Mouse (Mus musculus) heart, embryonic 10.5 days (tissue): ENCODE results near the gene Scn1a. TPM values are rescaled to one million over a fixed set of nuclear protein-coding genes. Genes with fewer than 3 reads are reported as not detected.

Source experiments
- DNase-seq: peaks from one replicate; pipeline ENCODE4 v3.0.0-alpha.2; 2017; ENCODE audit warnings: low spot score
- H3K27ac ChIP-seq: fragments of 300-500 bp; sonication (generic); 2 replicates; pipeline ENCODE4 v1.5.1; 2016; ENCODE audit warnings: mild to moderate bottlenecking
- H3K27me3 ChIP-seq: fragments of 300-500 bp; sonication (generic); 2 replicates; pipeline ENCODE4 v1.6.1; 2016; ENCODE audit warnings: mild to moderate bottlenecking; ENCODE audit not compliant: poor library complexity, insufficient read depth, severe bottlenecking
- H3K36me3 ChIP-seq: fragments of 300-500 bp; sonication (generic); 2 replicates; pipeline ENCODE4 v1.6.1; 2016; ENCODE audit warnings: mild to moderate bottlenecking, moderate library complexity
- H3K4me1 ChIP-seq: fragments of 300-500 bp; sonication (generic); 2 replicates; pipeline ENCODE4 v1.6.1; 2016; ENCODE audit warnings: mild to moderate bottlenecking
- H3K4me3 ChIP-seq: fragments of 300-500 bp; sonication (generic); 2 replicates; pipeline ENCODE4 v1.5.1; 2016; ENCODE audit warnings: mild to moderate bottlenecking, moderate library complexity
- H3K9me3 ChIP-seq: fragments of 300-500 bp; sonication (generic); 2 replicates; pipeline ENCODE4 v1.6.1; 2016; ENCODE audit warnings: mild to moderate bottlenecking, moderate library complexity
- WGBS: fragments of 180-500 bp; shearing (Covaris S2); methylation state at CpG from one replicate; pipeline ENCODE4 v1.1.7; 2016; 5-methylcytosine and 5-hydroxymethylcytosine counted together
- polyA plus RNA-seq: library from polyadenylated mRNA; unstranded; fragments of >200 nt; fragmentation: Nextera tagmentation; extraction: Ambion mirVana; gene quantifications from 2 replicates; pipeline ENCODE4 v1.2.1, GENCODE M21; 2016

The Scn1a gene
- 0.07 and 0.24 TPM in 2 replicates for polyA plus RNA-seq

DNA sequence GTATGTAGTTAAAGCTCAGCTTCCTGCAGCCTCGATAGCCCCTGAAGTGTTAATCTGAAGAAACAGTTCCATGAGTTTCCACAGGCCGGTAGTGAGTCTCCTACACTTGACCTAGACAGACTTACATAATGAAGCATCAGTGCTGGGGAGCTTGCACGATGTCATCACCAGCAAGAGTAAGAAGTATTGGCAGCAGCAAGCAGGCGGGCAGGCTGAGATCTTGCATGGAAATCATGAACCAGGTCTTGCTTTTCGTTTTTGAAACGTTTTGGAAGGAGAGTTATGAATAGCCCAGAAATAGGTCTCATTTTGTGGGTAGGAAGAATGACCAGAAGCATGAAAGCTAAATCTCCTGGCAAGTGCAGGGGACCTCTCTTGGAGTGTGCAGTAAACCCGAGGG is at the start of gene Scn1a:
Scn1a (minus strand) TSS at position 130 of the 400 bp plus-strand sequence.
- Histone ChIP-seq H3K27ac (no peak within 1 kb of the TSS), H3K4me3 (peak within 1 kb of the TSS; percentile 52), H3K27me3 (0 out of 2 replicates have a peak, but pooled peaks cover 4% of the 10 kb centered on the region), H3K36me3 (no peaks in the 10 kb centered on the region), H3K4me1 (no peaks in the 10 kb centered on the region), H3K9me3 (no peaks in the 10 kb centered on the region)
- WGBS: 9% methylated on average over 7 of the region's 7 CpGs
- no peak for DNase-seq

DNA sequence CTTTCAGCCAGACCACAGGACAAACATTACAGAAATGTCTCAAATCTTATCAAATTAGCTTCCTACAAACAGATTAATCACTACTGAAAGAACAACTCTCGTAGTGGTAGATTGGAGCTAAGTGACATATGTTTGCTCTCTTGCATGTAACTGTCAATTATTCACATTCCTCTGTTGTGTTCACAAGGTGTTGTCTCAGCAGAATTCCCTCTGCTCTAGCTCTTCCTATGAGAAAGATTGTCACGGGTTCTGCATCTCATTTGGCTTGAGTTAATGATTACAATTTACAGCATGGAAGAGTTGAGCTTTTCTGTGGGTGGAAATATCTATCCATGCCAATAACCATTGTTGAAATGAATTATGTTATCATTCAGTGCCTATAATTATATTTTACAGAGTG is 37.8 kb upstream of the Scn1a start:
- Histone ChIP-seq H3K36me3 (no peaks in the 10 kb centered on the region), H3K4me3 (no peak overlapping the region), H3K27me3 (no peaks in the 10 kb centered on the region), H3K9me3 (no peaks in the 10 kb centered on the region), H3K27ac (no peak overlapping the region), H3K4me1 (no peaks in the 10 kb centered on the region)
- no peak for DNase-seq
- WGBS: 60% methylated on average over 2 of the region's 2 CpGs

DNA sequence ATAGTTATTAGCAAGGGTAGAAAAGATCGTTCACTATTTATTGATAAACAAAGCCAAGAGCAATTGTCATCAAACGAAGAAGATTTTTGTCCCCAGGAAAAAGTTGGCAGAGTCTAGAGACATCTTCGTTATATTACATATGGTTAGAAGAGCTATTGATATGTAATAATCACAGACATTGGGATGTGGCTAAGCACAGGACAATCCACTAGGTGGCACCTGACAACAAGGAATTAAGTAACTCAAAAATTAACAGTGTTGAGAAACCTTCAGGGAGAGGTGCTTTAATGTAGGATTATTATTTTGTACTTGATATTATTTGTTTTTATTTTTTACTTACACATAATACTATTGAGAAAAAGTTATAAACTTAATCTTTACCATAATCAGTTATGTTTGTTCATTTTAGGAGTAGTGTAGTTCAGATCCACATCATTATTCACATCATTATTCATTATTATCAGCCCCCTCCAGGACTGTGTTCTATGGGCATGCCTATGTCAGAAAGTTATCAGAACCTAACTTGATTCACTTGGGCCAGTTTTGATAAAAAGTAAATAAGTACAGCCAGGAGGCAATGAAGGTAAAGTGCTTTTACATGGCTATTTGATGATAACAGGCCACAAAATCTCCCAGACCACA is 32.7 kb upstream of the Scn1a start:
- Histone ChIP-seq H3K27ac (no peak overlapping the region), H3K27me3 (no peaks in the 10 kb centered on the region), H3K4me3 (no peak overlapping the region), H3K4me1 (no peaks in the 10 kb centered on the region), H3K9me3 (no peaks in the 10 kb centered on the region), H3K36me3 (no peaks in the 10 kb centered on the region)
- DNase-seq: no peak
- WGBS: 46% methylated on average over 3 of the region's 3 CpGs

DNA sequence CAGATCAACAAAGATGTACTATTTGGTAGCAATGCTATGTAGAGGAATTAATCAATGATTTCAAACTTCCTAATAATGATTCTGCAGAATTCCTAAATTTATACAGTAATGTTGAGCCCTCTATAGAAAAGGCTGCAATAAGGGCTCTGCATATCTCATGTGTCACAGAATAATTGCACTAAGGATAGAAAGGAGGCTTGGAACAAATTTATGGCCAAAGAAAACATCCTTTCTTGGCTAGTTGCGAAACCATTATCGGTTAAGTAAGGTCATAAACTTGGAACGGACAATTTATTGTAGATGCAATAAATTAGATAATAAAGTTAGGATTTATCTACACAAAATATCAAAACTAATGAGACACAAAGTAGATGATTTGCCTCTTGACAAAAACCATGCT is 24.8 kb upstream of the Scn1a start:
- H3K4me1 ChIP-seq: no peaks in the 10 kb centered on the region
- WGBS: 85% methylated on average over 3 of the region's 3 CpGs
- H3K4me3 ChIP-seq: no peak overlapping the region
- H3K9me3 ChIP-seq: no peaks in the 10 kb centered on the region
- no peaks in the 10 kb centered on the region for H3K27me3 ChIP-seq
- no peaks in the 10 kb centered on the region for H3K36me3 ChIP-seq
- DNase-seq: no peak
- no peak overlapping the region for H3K27ac ChIP-seq

DNA sequence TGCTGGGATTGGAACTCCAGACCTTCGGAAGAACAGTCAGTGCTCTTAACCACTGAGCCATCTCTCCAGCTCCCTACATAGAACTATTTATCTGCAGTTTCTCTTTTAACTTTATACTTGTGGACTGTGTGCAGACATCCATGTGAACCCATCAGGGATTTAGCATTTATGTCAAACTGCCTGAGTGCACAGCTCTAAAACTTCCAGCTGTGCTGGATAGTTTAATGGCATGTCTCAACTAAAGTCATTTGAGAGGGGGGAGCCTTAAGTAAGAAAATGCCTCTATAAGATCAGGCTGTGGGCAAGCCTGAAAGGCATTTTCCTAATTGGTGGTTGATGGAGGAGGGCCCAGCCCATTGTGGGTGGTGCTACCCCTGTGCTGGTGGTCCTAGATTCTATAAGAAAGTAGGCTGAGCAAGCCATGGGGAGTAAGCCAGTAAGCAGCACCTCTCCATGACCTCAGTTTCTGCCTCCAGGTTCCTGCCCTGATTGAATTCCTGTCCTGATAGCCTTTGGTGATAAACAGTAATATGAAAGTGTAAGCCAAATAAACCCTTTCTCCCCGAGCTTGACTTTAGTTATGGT is 24.3 kb upstream of the Scn1a start:
- no peaks in the 10 kb centered on the region for H3K9me3 ChIP-seq
- H3K36me3 ChIP-seq: no peaks in the 10 kb centered on the region
- H3K4me3 ChIP-seq: no peak overlapping the region
- DNase-seq: no peak
- no peaks in the 10 kb centered on the region for H3K27me3 ChIP-seq
- no peak overlapping the region for H3K27ac ChIP-seq
- no peaks in the 10 kb centered on the region for H3K4me1 ChIP-seq
- WGBS: 86% methylated on average over 2 of the region's 2 CpGs

DNA sequence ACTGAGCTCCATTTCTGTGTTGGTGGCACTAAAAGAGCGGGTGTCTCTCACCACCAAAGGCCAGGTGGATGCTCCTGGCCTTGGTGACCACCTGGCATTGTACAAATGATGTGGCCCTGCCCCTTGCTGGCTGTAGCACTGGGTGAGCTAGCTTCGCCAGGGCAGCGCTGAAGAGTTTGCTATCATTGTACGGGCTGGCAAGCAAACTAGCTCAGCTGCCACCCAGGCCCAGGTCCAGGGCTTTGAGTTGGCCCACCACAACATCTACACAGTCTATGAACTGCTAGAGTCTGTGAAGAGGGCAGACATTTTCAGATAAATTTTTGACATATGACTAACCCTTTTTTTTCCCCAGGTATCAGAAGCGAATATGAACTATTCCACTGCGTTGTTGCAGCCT is 23.3 kb upstream of the Scn1a start:
- Histone ChIP-seq H3K9me3 (no peaks in the 10 kb centered on the region), H3K4me1 (no peaks in the 10 kb centered on the region), H3K27ac (no peak overlapping the region), H3K27me3 (no peaks in the 10 kb centered on the region), H3K36me3 (no peaks in the 10 kb centered on the region), H3K4me3 (no peak overlapping the region)
- no peak for DNase-seq
- 87% methylated on average over 6 of the region's 6 CpGs for WGBS

DNA sequence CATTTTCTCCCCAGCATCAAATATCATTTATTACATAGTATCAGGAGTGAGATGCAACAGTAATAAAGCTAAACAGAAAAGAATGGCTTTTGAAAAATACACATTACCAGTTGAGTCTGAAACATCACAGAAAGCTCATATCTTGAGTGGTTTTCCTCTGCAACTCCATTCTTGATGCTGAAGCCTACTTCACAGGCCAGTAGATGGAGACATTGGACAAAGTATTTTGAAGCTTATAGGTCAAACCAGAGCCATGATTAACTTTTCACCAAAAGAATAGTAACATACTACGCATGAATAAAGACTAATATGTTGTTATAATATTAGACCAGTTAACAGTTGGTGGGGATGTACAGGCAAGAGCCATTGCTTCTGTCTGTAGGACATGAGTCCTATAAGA is 21.8 kb upstream of the Scn1a start:
- no peaks in the 10 kb centered on the region for H3K27me3 ChIP-seq
- no peak for DNase-seq
- H3K36me3 ChIP-seq: no peaks in the 10 kb centered on the region
- no peaks in the 10 kb centered on the region for H3K9me3 ChIP-seq
- H3K27ac ChIP-seq: no peak overlapping the region
- H3K4me1 ChIP-seq: no peaks in the 10 kb centered on the region
- no peak overlapping the region for H3K4me3 ChIP-seq
- 86% methylated on average over 1 of the region's 1 CpGs for WGBS

DNA sequence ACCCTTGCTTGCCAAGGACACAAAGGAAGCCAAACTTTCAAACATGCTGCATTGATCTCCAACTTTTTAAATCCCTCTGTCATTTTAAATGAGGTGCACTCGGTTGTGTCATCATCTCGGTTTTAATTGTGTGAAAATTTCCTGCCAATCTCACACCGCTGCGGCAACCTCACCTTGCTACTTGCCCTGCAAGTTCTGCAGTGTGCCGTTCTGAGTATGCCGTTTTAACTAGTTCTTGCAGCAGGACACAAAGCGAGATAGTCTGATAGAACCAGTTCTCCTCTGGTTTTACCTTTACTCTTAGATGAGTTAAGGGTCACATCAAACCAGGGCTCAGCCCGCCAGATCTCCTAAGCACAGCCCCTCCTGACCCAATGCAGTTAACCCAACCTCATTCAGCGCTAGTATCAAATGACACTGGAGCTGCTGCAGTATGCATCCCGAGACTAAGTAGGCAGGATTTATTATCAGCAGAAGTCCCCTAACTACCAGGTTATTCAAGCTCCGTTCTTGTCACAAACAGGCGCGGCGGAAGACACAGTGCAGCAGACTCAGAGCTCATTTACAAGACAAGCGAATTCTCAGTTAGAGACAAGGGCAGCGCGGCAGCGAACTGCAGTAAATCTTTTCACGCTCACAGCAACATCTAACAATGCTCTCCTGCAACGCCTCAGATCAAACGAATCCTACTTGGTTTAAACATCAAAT is 722 bp downstream of the Scn1a start:
- H3K4me1 ChIP-seq: no peaks in the 10 kb centered on the region
- no peaks in the 10 kb centered on the region for H3K36me3 ChIP-seq
- no peaks in the 10 kb centered on the region for H3K9me3 ChIP-seq
- whole genome bisulfite sequencing: 7% methylated on average over 21 of the region's 21 CpGs
- H3K27ac ChIP-seq: no peak overlapping the region
- 0 out of 2 replicates have a peak, but pooled peaks cover 4% of the 10 kb centered on the region for H3K27me3 ChIP-seq
- DNase-seq: no peak
- peak overlapping the region; percentile 52 for H3K4me3 ChIP-seq

DNA sequence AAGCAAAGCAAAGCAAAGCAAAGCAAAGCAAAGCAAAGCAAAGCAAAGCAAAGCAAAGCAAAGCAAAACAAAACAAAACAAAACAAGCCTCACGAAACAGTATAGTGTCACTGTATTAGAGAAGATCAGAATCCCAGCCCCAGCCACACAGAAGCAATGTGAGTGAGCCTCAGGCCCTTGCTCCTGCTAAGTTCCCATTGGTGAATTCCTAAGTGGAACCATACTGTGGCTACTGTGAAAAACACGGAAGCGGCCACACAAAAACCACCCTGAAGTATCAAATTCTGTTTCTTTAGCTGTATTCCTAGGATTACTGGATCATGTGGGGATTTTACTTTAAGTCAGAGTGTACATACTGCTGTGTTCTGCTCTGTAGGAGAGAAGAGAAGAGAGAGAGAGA is 4.4 kb downstream of the Scn1a start:
- Histone ChIP-seq H3K27me3 (0 out of 2 replicates have a peak, but pooled peaks cover 4% of the 10 kb centered on the region), H3K27ac (no peak overlapping the region), H3K4me3 (no peak overlapping the region), H3K4me1 (no peaks in the 10 kb centered on the region), H3K36me3 (no peaks in the 10 kb centered on the region), H3K9me3 (no peaks in the 10 kb centered on the region)
- no peak for DNase-seq
- 59% methylated on average over 3 of the region's 3 CpGs for WGBS

DNA sequence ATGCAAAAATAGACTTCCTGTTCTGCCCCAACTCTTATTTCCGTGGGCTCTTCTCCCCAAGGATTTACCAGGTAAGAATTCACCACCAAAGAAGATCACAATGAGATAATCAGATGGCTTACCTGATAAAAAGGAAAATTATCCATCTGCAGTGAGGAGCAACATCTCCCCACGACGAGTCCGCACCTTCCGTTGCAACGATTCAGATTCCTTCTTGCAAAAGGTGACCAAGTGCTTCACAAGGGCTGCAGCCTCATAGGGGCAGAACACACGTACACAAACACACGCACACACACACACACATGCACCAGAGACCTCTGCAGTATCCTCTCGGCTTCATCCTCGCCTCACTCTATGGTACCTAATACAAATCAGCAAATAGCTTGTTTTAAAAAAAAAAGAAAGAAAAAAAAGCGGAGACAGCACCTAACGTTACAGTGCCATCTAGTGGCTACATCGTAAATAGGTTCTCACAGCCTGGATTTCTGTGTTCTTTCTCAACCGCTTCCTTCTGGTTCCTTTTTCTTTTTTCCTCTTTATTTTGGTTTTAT is 30.8 kb downstream of the Scn1a start:
- no peak overlapping the region for H3K27ac ChIP-seq
- no peaks in the 10 kb centered on the region for H3K36me3 ChIP-seq
- DNase-seq: no peak
- peak overlapping the region; percentile 61 for H3K4me3 ChIP-seq
- no peaks in the 10 kb centered on the region for H3K9me3 ChIP-seq
- 3% methylated on average over 14 of the region's 14 CpGs for WGBS
- peaks cover 12% of the 10 kb centered on the region; the same call in 1 of the 2 replicates for H3K4me1 ChIP-seq
- peaks cover 21% of the 10 kb centered on the region for H3K27me3 ChIP-seq

DNA sequence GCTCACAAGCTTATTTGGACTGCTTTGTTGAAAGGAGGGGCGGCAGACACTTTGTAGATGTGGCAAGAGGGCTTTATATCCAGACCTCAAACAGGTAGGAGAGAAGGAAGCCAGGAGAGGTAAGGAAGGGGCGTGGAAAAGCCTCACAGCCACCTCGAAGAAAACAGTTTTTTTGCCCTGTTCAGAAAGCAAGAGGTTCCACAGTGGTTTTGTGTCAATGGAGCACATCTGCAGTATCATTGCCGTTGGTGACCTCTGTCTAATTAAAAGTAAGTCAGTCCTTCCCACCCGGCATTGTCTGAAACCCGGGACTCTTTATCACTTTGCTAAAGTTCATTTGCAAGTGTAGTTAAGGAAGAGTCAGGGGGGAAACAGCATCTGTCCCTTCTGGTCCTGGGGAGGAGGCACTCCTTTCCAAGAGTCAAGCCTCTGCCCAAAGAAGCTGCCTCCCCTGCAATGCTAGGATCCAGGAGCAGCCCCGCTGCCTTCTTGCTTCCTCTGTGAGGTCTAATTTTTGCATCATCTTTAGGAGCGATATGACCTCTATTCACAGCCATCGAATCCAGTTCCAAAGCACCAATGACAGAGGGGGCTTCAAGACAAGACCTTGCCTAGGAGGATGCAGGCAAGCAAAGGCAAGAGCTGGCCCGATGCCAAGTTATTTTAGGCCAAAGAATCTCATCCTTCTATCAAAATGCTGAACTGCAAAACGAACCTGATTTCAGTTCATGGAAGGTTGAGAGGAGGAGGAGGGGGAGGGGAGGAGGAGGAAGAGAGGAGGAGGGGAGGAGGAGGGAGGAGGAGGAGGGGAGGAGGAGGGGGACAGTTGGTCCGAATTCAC is 31.5 kb downstream of the Scn1a start:
- Histone ChIP-seq H3K4me3 (peak overlapping the region; percentile 61), H3K36me3 (no peaks in the 10 kb centered on the region), H3K27me3 (peaks cover 21% of the 10 kb centered on the region), H3K9me3 (no peaks in the 10 kb centered on the region), H3K27ac (no peak overlapping the region), H3K4me1 (peaks cover 12% of the 10 kb centered on the region; the same call in 1 of the 2 replicates)
- 5% methylated on average over 12 of the region's 12 CpGs for WGBS
- DNase-seq: no peak

DNA sequence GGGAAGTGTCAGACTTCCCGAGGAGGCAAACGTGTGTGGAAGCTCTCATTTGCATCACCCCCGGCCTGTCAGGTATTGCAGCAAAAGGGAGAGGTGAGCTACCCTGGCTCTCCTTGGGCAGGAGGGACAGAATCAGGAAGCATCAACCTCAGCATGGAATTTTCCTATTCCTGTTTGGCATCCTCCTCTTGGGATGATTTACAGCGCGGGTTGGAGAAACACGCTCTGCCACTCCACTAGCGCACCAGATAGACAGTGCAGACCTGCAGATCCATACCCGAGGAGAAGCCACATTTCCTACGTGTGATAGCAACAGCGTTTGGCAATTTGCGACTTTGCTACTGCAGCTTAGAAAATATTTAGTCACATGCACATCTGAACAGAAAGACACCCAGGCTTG is 32.2 kb downstream of the Scn1a start:
- 9% methylated on average over 11 of the region's 11 CpGs for whole genome bisulfite sequencing
- peak overlapping the region; percentile 61 for H3K4me3 ChIP-seq
- no peaks in the 10 kb centered on the region for H3K36me3 ChIP-seq
- H3K9me3 ChIP-seq: no peaks in the 10 kb centered on the region
- DNase-seq: no peak
- H3K27me3 ChIP-seq: peaks cover 21% of the 10 kb centered on the region
- H3K4me1 ChIP-seq: peaks cover 12% of the 10 kb centered on the region; the same call in 1 of the 2 replicates
- no peak overlapping the region for H3K27ac ChIP-seq
